Mouse (Mus musculus): ENCODE results near the gene Rgs9. TPM values are rescaled to one million over a fixed set of nuclear protein-coding genes. Genes with fewer than 3 reads are reported as not detected.
A peak's percentile ranks its signal among the peaks of the same experiment; 100 is the strongest.

Gene Rgs9
- polyA plus RNA-seq, 1 experiment, result 1.4 TPM

- Histone ChIP-seq H3K27me3 (replicated peaks; ENCODE audit: control insufficient read depth, insufficient read depth, low read length) (no peaks in the 10 kb centered on the region), H3K36me3 (ENCODE audit: control insufficient read depth, insufficient read depth, low read length) (no peaks in the 10 kb centered on the region), H3K4me3 (ENCODE audit: insufficient read depth, low read depth, low read length) (no peak overlapping the region), H3K4me1 (ENCODE audit: control insufficient read depth, insufficient read depth, low read length) (no peaks in the 10 kb centered on the region), H3K27ac (ENCODE audit: insufficient read depth, low read depth, low read length) (no peak overlapping the region)
- WGBS, result 50% methylated on average over 8 of the region's 8 CpGs
- DNase-seq, result no peak
- TF ChIP-seq CTCF (conservative IDR thresholded peaks at IDR 0.05; ENCODE audit: insufficient read depth, insufficient read length, low read depth, low read length) (no peak), POLR2A (IDR thresholded peaks at IDR 0.05; ENCODE audit: low read depth, low read length) (no peak)
Measured at GRCm38 (mm10) chr11:109199612-109200293, 98.2 kb downstream of the Rgs9 start.

GRCm38 (mm10) chr11:109192673-109193557 lies 105.0 kb downstream of the Rgs9 start:
- peak; percentile 65 for DNase-seq
- H3K27ac ChIP-seq (ENCODE audit: insufficient read depth, low read depth, low read length), result no peak overlapping the region

GRCm38 (mm10) chr11:109188235-109188634 lies 109.7 kb downstream of the Rgs9 start:
- no peak overlapping the region for H3K27ac ChIP-seq (ENCODE audit: insufficient read depth, low read depth, low read length)
- 63% methylated on average over 5 of the region's 5 CpGs for WGBS
- TF ChIP-seq CTCF (conservative IDR thresholded peaks at IDR 0.05; ENCODE audit: insufficient read depth, insufficient read length, low read depth, low read length) (no peak), POLR2A (IDR thresholded peaks at IDR 0.05; ENCODE audit: low read depth, low read length) (no peak)

More at GRCm38 (mm10) chr11:109192673-109193557, 105.0 kb downstream of the Rgs9 start:
- no peaks in the 10 kb centered on the region for H3K27me3 ChIP-seq (replicated peaks; ENCODE audit: control insufficient read depth, insufficient read depth, low read length)
- no peak for TF ChIP-seq POLR2A (IDR thresholded peaks at IDR 0.05; ENCODE audit: low read depth, low read length)
- TF ChIP-seq CTCF (conservative IDR thresholded peaks at IDR 0.05; ENCODE audit: insufficient read depth, insufficient read length, low read depth, low read length), result peak; percentile 82
- H3K4me1 ChIP-seq (ENCODE audit: control insufficient read depth, insufficient read depth, low read length), result no peaks in the 10 kb centered on the region
- H3K4me3 ChIP-seq (ENCODE audit: insufficient read depth, low read depth, low read length), result no peak overlapping the region
- H3K36me3 ChIP-seq (ENCODE audit: control insufficient read depth, insufficient read depth, low read length), result no peaks in the 10 kb centered on the region
- WGBS, result 18% methylated on average over 15 of the region's 15 CpGs

GRCm38 (mm10) chr11:109187631-109188184 lies 110.2 kb downstream of the Rgs9 start:
- H3K27ac ChIP-seq (ENCODE audit: insufficient read depth, low read depth, low read length), result no peak overlapping the region
- TF ChIP-seq CTCF (conservative IDR thresholded peaks at IDR 0.05; ENCODE audit: insufficient read depth, insufficient read length, low read depth, low read length) (no peak), POLR2A (IDR thresholded peaks at IDR 0.05; ENCODE audit: low read depth, low read length) (no peak)
- 38% methylated on average over 6 of the region's 6 CpGs for WGBS
- H3K27me3 ChIP-seq (replicated peaks; ENCODE audit: control insufficient read depth, insufficient read depth, low read length), result no peaks in the 10 kb centered on the region
- no peaks in the 10 kb centered on the region for H3K36me3 ChIP-seq (ENCODE audit: control insufficient read depth, insufficient read depth, low read length)
- no peak overlapping the region for H3K4me3 ChIP-seq (ENCODE audit: insufficient read depth, low read depth, low read length)
- no peaks in the 10 kb centered on the region for H3K4me1 ChIP-seq (ENCODE audit: control insufficient read depth, insufficient read depth, low read length)
- DNase-seq, result no peak

More at GRCm38 (mm10) chr11:109188235-109188634, 109.7 kb downstream of the Rgs9 start:
- H3K4me1 ChIP-seq (ENCODE audit: control insufficient read depth, insufficient read depth, low read length), result no peaks in the 10 kb centered on the region
- no peaks in the 10 kb centered on the region for H3K27me3 ChIP-seq (replicated peaks; ENCODE audit: control insufficient read depth, insufficient read depth, low read length)
- no peaks in the 10 kb centered on the region for H3K36me3 ChIP-seq (ENCODE audit: control insufficient read depth, insufficient read depth, low read length)
- DNase-seq, result no peak
- no peak overlapping the region for H3K4me3 ChIP-seq (ENCODE audit: insufficient read depth, low read depth, low read length)

GRCm38 (mm10) chr11:109181118-109181517 lies 116.8 kb downstream of the Rgs9 start:
- DNase-seq, result no peak
- WGBS, result 56% methylated on average over 7 of the region's 7 CpGs
- no peaks in the 10 kb centered on the region for H3K4me1 ChIP-seq (ENCODE audit: control insufficient read depth, insufficient read depth, low read length)
- no peaks in the 10 kb centered on the region for H3K36me3 ChIP-seq (ENCODE audit: control insufficient read depth, insufficient read depth, low read length)
- no peak for TF ChIP-seq POLR2A (IDR thresholded peaks at IDR 0.05; ENCODE audit: low read depth, low read length)
- TF ChIP-seq CTCF (conservative IDR thresholded peaks at IDR 0.05; ENCODE audit: insufficient read depth, insufficient read length, low read depth, low read length), result no peak
- H3K27ac ChIP-seq (ENCODE audit: insufficient read depth, low read depth, low read length), result no peak overlapping the region
- no peak overlapping the region for H3K4me3 ChIP-seq (ENCODE audit: insufficient read depth, low read depth, low read length)
- H3K27me3 ChIP-seq (replicated peaks; ENCODE audit: control insufficient read depth, insufficient read depth, low read length), result no peaks in the 10 kb centered on the region

GRCm38 (mm10) chr11:109180290-109180689 lies 117.6 kb downstream of the Rgs9 start:
- no peaks in the 10 kb centered on the region for H3K4me1 ChIP-seq (ENCODE audit: control insufficient read depth, insufficient read depth, low read length)
- WGBS, result 73% methylated on average over 11 of the region's 11 CpGs
- TF ChIP-seq POLR2A (IDR thresholded peaks at IDR 0.05; ENCODE audit: low read depth, low read length) (no peak), CTCF (conservative IDR thresholded peaks at IDR 0.05; ENCODE audit: insufficient read depth, insufficient read length, low read depth, low read length) (no peak)
- no peak overlapping the region for H3K4me3 ChIP-seq (ENCODE audit: insufficient read depth, low read depth, low read length)
- H3K27me3 ChIP-seq (replicated peaks; ENCODE audit: control insufficient read depth, insufficient read depth, low read length), result no peaks in the 10 kb centered on the region
- no peak overlapping the region for H3K27ac ChIP-seq (ENCODE audit: insufficient read depth, low read depth, low read length)
- no peaks in the 10 kb centered on the region for H3K36me3 ChIP-seq (ENCODE audit: control insufficient read depth, insufficient read depth, low read length)
- DNase-seq, result peak; percentile 37
